Mouse (Mus musculus) bone marrow macrophage, adult 2 months (primary cell): Measurements from ENCODE around the gene Cltb.

Source experiments
- CTCF ChIP-seq: IDR thresholded peaks from 2 replicates; pipeline ENCODE4 v1.5.1; 2012; ENCODE audit warnings: low read depth, mild to moderate bottlenecking, low read length, moderate library complexity
- POLR2A ChIP-seq: IDR thresholded peaks from 2 replicates; pipeline ENCODE4 v1.6.1; 2012; ENCODE audit warnings: mild to moderate bottlenecking, low read depth, low read length, borderline replicate concordance

- TF ChIP-seq POLR2A (no peak), CTCF (no peak)
Measured at GRCm38 (mm10) chr13:54604221-54604620, 6.9 kb downstream of the Cltb start.
